Mouse (Mus musculus): ENCODE measurements around the gene Wipi2. TPM values are rescaled to one million over a fixed set of nuclear protein-coding genes. Genes with fewer than 3 reads are reported as not detected.

Wipi2 gene
- polyA plus RNA-seq, 1 experiment from 2014 or later = 43.9 TPM

DNA sequence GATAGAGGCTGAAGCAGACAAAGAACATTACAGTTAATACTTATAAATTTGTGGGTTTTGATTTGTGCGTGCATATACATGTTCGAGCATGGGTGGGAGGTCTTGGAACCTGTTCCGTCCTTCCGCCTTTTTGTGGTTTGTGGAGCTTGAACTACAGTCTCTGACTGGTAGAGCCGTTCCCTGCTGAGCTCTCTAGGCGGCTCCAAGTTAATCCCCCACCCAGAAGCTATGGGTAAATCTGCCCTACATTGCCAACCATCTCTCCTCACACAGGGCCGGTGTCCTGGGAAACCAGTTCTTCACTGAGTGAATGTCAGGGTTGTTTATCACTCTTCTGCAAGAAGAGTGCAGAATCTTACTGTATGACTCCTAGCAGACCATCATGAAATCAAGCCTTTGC is 20.7 kb downstream of the Wipi2 start:
- H3K36me3 ChIP-seq (ENCODE audit: control insufficient read depth, insufficient read depth, low read length) = 0 out of 2 replicates have a peak, but pooled peaks cover 7% of the 10 kb centered on the region
- no peak overlapping the region for H3K27ac ChIP-seq (ENCODE audit: low read length)
- H3K4me3 ChIP-seq (ENCODE audit: low read depth, low read length) = no peak overlapping the region
- H3K9ac ChIP-seq (ENCODE audit: low read depth, low read length) = no peak overlapping the region
- no peak for ATAC-seq
- H3K4me2 ChIP-seq (ENCODE audit: low read length) = no peak overlapping the region
- 0 out of 2 replicates have a peak, but pooled peaks cover 2% of the 10 kb centered on the region for H3K9me3 ChIP-seq (replicated peaks; ENCODE audit: control insufficient read depth, low read length, poor library complexity, severe bottlenecking)
- WGBS = 68% methylated on average over 7 of the region's 7 CpGs
- H3K27me3 ChIP-seq (ENCODE audit: control insufficient read depth, insufficient read depth, low read depth, low read length) = no peaks in the 10 kb centered on the region
- peaks cover 18% of the 10 kb centered on the region for H3K4me1 ChIP-seq (ENCODE audit: control insufficient read depth, insufficient read depth, low read length)

DNA sequence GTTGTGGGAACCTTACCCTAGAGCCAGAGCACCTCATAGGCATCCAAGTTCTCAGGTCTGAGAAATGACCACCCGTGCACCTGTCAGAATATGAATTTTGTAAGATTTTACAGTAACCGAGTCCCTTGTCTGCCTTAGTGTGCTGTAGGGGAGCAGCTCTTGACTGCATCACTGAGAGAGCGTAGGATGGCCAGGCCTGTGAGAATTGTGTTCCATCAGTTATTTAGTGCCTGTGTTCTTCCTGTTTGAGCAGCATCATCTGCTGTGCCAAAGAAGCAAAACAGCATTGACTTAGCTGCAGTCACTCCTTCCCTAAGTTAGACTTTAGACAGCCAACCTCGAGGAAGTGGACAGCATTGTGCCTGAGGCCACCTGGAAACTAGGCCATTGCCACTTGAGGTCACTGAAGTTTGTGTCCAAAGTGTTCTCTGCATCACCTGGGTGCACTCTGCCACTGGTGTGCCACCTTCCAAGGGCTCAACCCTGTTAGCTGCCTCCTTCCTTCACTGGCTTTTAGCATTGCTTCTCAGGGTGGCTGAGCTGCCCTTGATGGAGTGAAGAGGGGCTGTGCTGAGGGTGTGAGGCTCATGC is 22.1 kb downstream of the Wipi2 start:
- no peak for ATAC-seq
- Histone ChIP-seq H3K4me2 (ENCODE audit: low read length) (no peak overlapping the region), H3K27me3 (ENCODE audit: control insufficient read depth, insufficient read depth, low read depth, low read length) (no peaks in the 10 kb centered on the region), H3K9ac (ENCODE audit: low read depth, low read length) (no peak overlapping the region), H3K4me1 (ENCODE audit: control insufficient read depth, insufficient read depth, low read length) (peaks cover 18% of the 10 kb centered on the region), H3K4me3 (ENCODE audit: low read depth, low read length) (no peak overlapping the region), H3K36me3 (ENCODE audit: control insufficient read depth, insufficient read depth, low read length) (0 out of 2 replicates have a peak, but pooled peaks cover 6% of the 10 kb centered on the region), H3K9me3 (replicated peaks; ENCODE audit: control insufficient read depth, low read length, poor library complexity, severe bottlenecking) (0 out of 2 replicates have a peak, but pooled peaks cover 2% of the 10 kb centered on the region), H3K27ac (ENCODE audit: low read length) (no peak overlapping the region)
- WGBS = 90% methylated on average over 4 of the region's 4 CpGs

DNA sequence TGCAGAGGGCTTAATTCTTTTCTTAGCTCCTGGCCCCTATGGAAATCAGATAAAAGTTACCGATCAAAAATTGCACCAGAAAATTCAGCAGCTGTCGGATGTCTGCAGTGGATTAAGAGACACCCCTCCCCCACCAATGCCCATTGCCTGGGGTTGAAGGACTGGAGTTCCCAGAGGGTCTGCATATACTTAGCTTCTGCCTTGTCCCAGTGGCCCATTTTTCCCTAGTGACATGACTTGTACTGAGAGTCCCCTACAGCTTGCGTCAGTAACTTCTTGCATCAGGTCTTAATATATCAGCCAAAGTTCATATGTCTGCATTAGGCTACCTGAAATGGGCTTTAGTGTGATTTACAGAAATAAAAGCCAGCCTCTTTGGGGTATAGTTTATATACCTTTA is 22.9 kb downstream of the Wipi2 start:
- Histone ChIP-seq H3K4me2 (ENCODE audit: low read length) (no peak overlapping the region), H3K27me3 (ENCODE audit: control insufficient read depth, insufficient read depth, low read depth, low read length) (no peaks in the 10 kb centered on the region), H3K4me3 (ENCODE audit: low read depth, low read length) (no peak overlapping the region), H3K36me3 (ENCODE audit: control insufficient read depth, insufficient read depth, low read length) (no peaks in the 10 kb centered on the region), H3K9me3 (replicated peaks; ENCODE audit: control insufficient read depth, low read length, poor library complexity, severe bottlenecking) (no peaks in the 10 kb centered on the region), H3K4me1 (ENCODE audit: control insufficient read depth, insufficient read depth, low read length) (peaks cover 18% of the 10 kb centered on the region), H3K27ac (ENCODE audit: low read length) (no peak overlapping the region), H3K9ac (ENCODE audit: low read depth, low read length) (no peak overlapping the region)
- 17% methylated on average over 3 of the region's 3 CpGs for WGBS
- ATAC-seq = no peak

DNA sequence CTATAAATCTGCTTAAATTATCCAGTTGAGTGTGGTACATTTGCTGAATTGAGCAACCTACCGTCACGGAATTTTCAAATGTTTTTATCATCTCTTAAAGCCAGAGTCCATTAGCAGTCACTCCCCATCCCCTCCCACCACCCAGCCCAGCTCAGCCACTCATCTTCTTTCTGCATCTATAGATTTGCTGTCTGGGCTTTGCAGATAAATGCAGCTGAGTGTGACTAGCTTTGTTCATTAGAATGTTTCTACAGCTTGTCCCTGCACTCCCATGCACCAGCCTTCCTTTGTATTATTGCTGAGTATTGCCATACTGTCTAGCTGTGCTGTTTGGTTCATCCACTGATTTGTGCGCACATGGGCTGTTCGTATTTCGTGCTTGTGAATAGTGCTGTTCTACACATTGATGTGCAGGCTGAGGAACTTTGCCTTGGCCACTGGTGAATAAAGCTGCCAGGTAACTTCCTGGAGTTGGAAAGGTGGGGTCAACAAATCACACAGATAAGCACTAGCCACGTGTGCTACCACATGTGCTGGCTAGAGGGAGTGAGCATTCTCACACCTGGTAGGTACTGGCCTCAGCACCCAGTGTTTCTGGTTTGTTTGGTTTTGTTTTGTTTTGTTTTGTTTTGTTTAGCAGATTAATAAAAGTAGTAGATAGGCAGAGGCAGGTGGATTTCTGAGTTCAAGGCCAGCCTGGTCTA is 23.4 kb downstream of the Wipi2 start:
- no peak overlapping the region for H3K4me2 ChIP-seq (ENCODE audit: low read length)
- peaks cover 18% of the 10 kb centered on the region for H3K4me1 ChIP-seq (ENCODE audit: control insufficient read depth, insufficient read depth, low read length)
- H3K9ac ChIP-seq (ENCODE audit: low read depth, low read length) = 0 out of 2 replicates have a peak overlapping the region, but pooled peaks have one; percentile 14
- H3K4me3 ChIP-seq (ENCODE audit: low read depth, low read length) = no peak overlapping the region
- 0 out of 2 replicates have a peak overlapping the region, but pooled peaks have one; percentile 26 for H3K27ac ChIP-seq (ENCODE audit: low read length)
- H3K27me3 ChIP-seq (ENCODE audit: control insufficient read depth, insufficient read depth, low read depth, low read length) = no peaks in the 10 kb centered on the region
- ATAC-seq = no peak; the same call in 1 of the 2 replicates
- 63% methylated on average over 6 of the region's 6 CpGs for WGBS
- no peaks in the 10 kb centered on the region for H3K9me3 ChIP-seq (replicated peaks; ENCODE audit: control insufficient read depth, low read length, poor library complexity, severe bottlenecking)
- peaks cover 2% of the 10 kb centered on the region; the same call in 1 of the 2 replicates for H3K36me3 ChIP-seq (ENCODE audit: control insufficient read depth, insufficient read depth, low read length)

DNA sequence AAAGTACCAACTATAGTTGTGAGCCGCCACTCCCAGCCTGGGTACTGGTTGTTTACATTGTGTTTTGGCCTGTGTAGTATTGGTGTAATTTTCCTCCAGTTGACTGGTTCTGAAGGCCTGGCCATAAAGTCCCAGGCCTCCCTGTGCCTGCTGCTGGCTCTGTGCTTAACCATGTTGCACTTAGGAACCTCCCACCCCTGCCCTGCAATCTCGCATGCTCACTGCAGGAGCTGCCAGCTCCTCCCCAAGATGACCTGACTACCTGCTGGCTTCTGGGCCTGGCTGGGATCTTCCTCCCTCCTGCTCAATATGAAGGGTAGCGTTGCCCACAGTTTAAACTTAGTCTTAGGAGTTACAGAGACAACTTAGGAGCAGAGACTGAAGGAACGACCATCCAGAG is 24.8 kb downstream of the Wipi2 start:
- H3K4me3 ChIP-seq (ENCODE audit: low read depth, low read length) = no peak overlapping the region

DNA sequence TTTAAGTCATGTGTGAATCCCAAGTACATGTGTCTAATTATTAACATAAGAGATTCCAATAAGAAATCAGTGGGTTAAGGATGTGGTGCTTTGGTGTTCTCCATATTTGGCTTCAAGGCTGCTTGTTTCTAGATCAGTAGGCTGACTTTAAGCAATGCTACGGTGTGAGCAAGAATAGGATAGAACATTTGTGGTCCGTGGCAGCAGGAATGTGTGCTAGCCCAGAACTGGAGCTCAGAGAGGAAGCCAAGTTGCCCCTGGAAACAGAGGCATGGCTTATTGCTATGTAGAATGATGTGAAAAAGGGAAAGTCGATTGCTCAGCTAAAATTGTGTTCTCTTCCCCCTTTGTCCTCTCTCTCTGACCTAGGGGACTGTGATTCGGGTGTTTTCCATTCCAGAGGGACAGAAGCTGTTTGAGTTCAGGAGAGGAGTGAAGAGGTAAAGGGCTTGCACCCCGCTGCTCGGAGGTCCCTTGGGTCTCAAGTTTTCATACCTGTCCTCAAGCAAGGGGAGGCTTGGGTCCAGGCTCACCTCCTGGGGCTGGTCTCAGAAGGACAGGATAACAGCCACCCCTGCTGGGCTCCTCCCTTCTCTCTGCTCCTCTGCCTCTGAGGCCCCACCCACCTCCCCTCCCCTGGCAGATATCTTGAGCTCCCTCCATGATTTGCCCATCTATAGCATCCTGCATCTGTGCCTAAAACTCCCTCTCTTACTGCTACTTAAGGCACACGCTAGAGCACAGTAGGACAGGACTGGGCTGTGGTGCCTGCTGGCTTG is 33.3 kb downstream of the Wipi2 start:
- Histone ChIP-seq H3K4me1 (ENCODE audit: control insufficient read depth, insufficient read depth, low read length) (no peaks in the 10 kb centered on the region), H3K27me3 (ENCODE audit: control insufficient read depth, insufficient read depth, low read depth, low read length) (no peaks in the 10 kb centered on the region), H3K9me3 (replicated peaks; ENCODE audit: control insufficient read depth, low read length, poor library complexity, severe bottlenecking) (no peaks in the 10 kb centered on the region), H3K4me2 (ENCODE audit: low read length) (no peak overlapping the region), H3K36me3 (ENCODE audit: control insufficient read depth, insufficient read depth, low read length) (peaks cover 60% of the 10 kb centered on the region), H3K4me3 (ENCODE audit: low read depth, low read length) (no peak overlapping the region), H3K9ac (ENCODE audit: low read depth, low read length) (no peak overlapping the region), H3K27ac (ENCODE audit: low read length) (no peak overlapping the region)
- ATAC-seq = no peak
- WGBS = 85% methylated on average over 7 of the region's 7 CpGs

More for the DNA sequence above, 24.8 kb downstream of the Wipi2 start:
- H3K36me3 ChIP-seq (ENCODE audit: control insufficient read depth, insufficient read depth, low read length) = peaks cover 12% of the 10 kb centered on the region
- peaks cover 18% of the 10 kb centered on the region for H3K4me1 ChIP-seq (ENCODE audit: control insufficient read depth, insufficient read depth, low read length)
- no peak overlapping the region for H3K4me2 ChIP-seq (ENCODE audit: low read length)
- no peak for ATAC-seq
- no peak overlapping the region for H3K9ac ChIP-seq (ENCODE audit: low read depth, low read length)
- H3K27ac ChIP-seq (ENCODE audit: low read length) = no peak overlapping the region
- H3K27me3 ChIP-seq (ENCODE audit: control insufficient read depth, insufficient read depth, low read depth, low read length) = no peaks in the 10 kb centered on the region
- H3K9me3 ChIP-seq (replicated peaks; ENCODE audit: control insufficient read depth, low read length, poor library complexity, severe bottlenecking) = no peaks in the 10 kb centered on the region
- 82% methylated on average over 4 of the region's 4 CpGs for WGBS

DNA sequence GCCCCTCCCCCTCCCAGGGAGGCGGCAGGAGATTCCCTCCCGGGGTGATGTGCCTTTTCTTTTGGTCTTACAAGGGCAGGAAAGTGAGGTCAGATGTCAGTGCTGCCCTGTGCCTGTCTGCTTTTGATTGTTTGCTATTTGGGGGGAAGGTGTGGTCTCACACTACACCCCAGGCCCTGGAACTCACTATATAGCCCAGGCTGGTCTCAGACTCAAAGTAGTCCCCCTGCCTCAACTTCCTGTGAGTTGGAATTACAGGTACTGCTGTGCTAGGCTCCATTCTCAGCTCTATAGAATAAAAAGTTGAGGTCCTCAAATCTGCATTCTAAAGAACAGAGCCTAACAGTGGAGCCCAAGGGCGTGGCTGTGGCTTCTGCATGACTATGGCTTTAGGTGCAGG is 40.4 kb downstream of the Wipi2 start:
- WGBS = 43% methylated on average over 3 of the region's 3 CpGs

DNA sequence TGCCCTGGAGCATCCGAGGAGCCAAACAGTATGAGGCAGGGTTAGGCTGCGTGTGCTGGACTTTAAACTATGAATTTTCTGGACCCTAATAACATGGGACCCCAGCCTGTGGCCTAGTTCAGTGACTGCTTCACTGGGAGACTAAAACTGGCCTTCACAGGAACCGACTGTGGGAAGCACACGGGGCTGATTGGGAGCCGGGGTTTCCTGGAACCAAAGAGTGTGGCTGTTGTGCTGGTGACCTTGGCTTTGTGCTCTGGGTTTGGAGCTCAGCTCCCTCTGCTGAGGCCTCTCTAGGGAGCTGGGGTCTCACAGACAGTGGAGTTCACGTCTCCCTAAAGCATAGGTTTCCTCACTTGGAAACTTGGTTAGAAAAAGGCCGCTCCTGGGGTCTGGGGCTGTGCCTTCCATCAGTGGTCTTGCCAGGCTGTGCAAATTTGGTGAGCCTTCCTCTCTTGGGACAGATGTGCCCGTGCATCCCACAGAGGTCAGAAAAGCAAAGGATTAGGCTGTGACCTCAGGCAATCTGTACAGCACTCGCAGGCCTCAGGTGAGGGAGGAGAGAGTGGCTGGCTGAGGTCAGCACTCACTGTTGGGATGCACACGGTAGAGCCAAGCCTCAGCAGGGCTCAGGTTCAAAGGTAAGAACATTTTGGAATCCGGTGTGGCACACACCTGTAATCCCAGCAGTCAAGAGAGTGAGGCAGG is 41.2 kb downstream of the Wipi2 start:
- no peak overlapping the region for H3K4me3 ChIP-seq (ENCODE audit: low read depth, low read length)
- H3K36me3 ChIP-seq (ENCODE audit: control insufficient read depth, insufficient read depth, low read length) = peaks cover 35% of the 10 kb centered on the region
- no peak overlapping the region for H3K9ac ChIP-seq (ENCODE audit: low read depth, low read length)
- no peaks in the 10 kb centered on the region for H3K9me3 ChIP-seq (replicated peaks; ENCODE audit: control insufficient read depth, low read length, poor library complexity, severe bottlenecking)
- no peaks in the 10 kb centered on the region for H3K4me1 ChIP-seq (ENCODE audit: control insufficient read depth, insufficient read depth, low read length)
- WGBS = 87% methylated on average over 11 of the region's 11 CpGs
- no peaks in the 10 kb centered on the region for H3K27me3 ChIP-seq (ENCODE audit: control insufficient read depth, insufficient read depth, low read depth, low read length)
- H3K27ac ChIP-seq (ENCODE audit: low read length) = no peak overlapping the region
- no peak for ATAC-seq
- no peak overlapping the region for H3K4me2 ChIP-seq (ENCODE audit: low read length)

More for the DNA sequence above, 40.4 kb downstream of the Wipi2 start:
- no peaks in the 10 kb centered on the region for H3K4me1 ChIP-seq (ENCODE audit: control insufficient read depth, insufficient read depth, low read length)
- no peak overlapping the region for H3K9ac ChIP-seq (ENCODE audit: low read depth, low read length)
- H3K9me3 ChIP-seq (replicated peaks; ENCODE audit: control insufficient read depth, low read length, poor library complexity, severe bottlenecking) = no peaks in the 10 kb centered on the region
- no peak overlapping the region for H3K27ac ChIP-seq (ENCODE audit: low read length)
- H3K36me3 ChIP-seq (ENCODE audit: control insufficient read depth, insufficient read depth, low read length) = peaks cover 40% of the 10 kb centered on the region
- H3K4me2 ChIP-seq (ENCODE audit: low read length) = no peak overlapping the region
- no peak overlapping the region for H3K4me3 ChIP-seq (ENCODE audit: low read depth, low read length)
- ATAC-seq = no peak
- H3K27me3 ChIP-seq (ENCODE audit: control insufficient read depth, insufficient read depth, low read depth, low read length) = no peaks in the 10 kb centered on the region

All from midbrain, embryonic 16.5 days (tissue).